Mouse (Mus musculus) heart, postnatal 0 days (tissue): ENCODE measurements at regions not wholly inside any gene's neighbourhood (a gene's known extent, or its start where the extent isn't known, plus 50 kb on each side); places are given as distances from the start of the nearest gene placed in this dataset.

Experiments used
- CTCF ChIP-seq: IDR thresholded peaks from 2 replicates; pipeline ENCODE4 v1.5.1; 2016; ENCODE audit warnings: antibody characterized with exemption, control low read depth, low read depth
- EP300 ChIP-seq: IDR thresholded peaks from 2 replicates; pipeline ENCODE4 v1.6.1; 2016; ENCODE audit warnings: antibody characterized with exemption, low read depth

- no peak for TF ChIP-seq EP300
- TF ChIP-seq CTCF = no peak
These were observed 738.8 kb upstream of the Nr2f1 start for GRCm38 (mm10) chr13:78938351-78938741.
